Mouse (Mus musculus): ENCODE measurements around the gene Ptprg.

Gene Ptprg

DNA sequence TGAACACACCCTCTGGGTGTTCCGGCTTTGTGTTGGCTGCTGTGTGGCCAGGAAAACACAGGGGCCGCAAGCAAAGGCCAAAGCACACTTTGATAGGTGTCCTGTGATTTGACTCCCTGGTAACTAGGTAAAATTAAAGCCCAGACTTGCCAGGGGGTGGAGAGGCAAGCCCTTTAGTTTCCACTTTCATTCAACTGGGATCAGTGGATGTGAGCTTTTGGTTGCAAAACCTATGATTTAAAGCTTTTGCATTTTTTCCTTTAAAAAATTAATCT lies 551.8 kb downstream of the Ptprg start:
- Histone ChIP-seq H3K27me3 (ENCODE audit: insufficient read depth, low read length) (no peaks in the 10 kb centered on the region), H3K36me3 (ENCODE audit: insufficient read depth, low read length) (0 out of 2 replicates have a peak, but pooled peaks cover 3% of the 10 kb centered on the region), H3K4me1 (replicated peaks; ENCODE audit: low read depth, low read length) (peaks cover 8% of the 10 kb centered on the region), H3K9me3 (ENCODE audit: low read length) (peaks cover 33% of the 10 kb centered on the region), H3K4me3 (replicated peaks; ENCODE audit: low read length) (no peak overlapping the region)
- no peak for TF ChIP-seq CTCF (conservative IDR thresholded peaks at IDR 0.05; ENCODE audit: low read length)
- no peak for TF ChIP-seq POU5F1 (IDR thresholded peaks at IDR 0.05; ENCODE audit: borderline replicate concordance, low read length)

DNA sequence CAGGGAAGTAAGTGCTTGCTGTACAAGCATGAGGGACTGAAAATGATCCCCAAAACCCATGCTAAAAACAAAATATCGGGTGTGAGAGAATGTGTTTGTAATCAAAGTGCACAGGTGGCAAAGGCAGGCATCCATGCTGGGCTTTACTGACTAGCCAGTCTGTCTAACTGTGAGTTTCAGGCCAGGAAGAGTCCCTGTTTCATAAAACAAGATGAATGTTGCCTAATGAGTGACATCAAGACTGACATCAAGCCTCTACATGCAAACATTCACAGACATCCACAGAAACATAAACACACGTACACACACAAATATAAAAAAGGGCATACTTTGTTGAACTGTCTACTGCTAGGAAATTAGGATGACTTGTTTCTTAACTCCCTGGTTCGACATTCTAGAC lies 552.3 kb downstream of the Ptprg start:
- TF ChIP-seq POU5F1 (IDR thresholded peaks at IDR 0.05; ENCODE audit: borderline replicate concordance, low read length), result no peak
- H3K4me1 ChIP-seq (replicated peaks; ENCODE audit: low read depth, low read length), result peaks cover 8% of the 10 kb centered on the region

DNA sequence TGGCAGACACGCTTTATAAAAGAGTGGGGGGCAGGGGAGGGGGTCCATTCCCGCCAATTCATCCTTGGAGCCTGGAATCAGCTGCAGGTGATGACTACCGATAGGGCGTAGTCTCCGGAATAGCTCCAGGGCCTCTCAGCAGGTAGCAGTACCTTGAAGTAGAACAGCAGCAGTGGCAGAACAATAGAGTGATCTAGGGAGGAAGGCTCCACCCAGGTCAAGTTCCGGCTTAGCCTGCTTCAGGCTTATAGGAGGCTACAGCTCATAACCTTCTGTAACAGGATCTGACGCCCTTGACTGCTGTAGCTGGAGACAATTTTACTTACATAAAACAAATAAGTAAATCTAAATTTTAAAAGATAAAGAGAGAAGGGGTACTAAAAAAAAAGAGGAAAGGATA lies 554.1 kb downstream of the Ptprg start:
- TF ChIP-seq CTCF (conservative IDR thresholded peaks at IDR 0.05; ENCODE audit: low read length), result no peak
- TF ChIP-seq POU5F1 (IDR thresholded peaks at IDR 0.05; ENCODE audit: borderline replicate concordance, low read length), result no peak
- no peak for TF ChIP-seq NANOG (IDR thresholded peaks at IDR 0.05; ENCODE audit: borderline replicate concordance, low read length)
- no peak overlapping the region for H3K4me3 ChIP-seq (replicated peaks; ENCODE audit: low read length)
- peaks cover 49% of the 10 kb centered on the region for H3K9me3 ChIP-seq (ENCODE audit: low read length)
- H3K27me3 ChIP-seq (ENCODE audit: insufficient read depth, low read length), result no peaks in the 10 kb centered on the region
- H3K4me1 ChIP-seq (replicated peaks; ENCODE audit: low read depth, low read length), result peaks cover 13% of the 10 kb centered on the region
- peaks cover 14% of the 10 kb centered on the region for H3K36me3 ChIP-seq (ENCODE audit: insufficient read depth, low read length)

More for the DNA sequence above, 552.3 kb downstream of the Ptprg start:
- Histone ChIP-seq H3K36me3 (ENCODE audit: insufficient read depth, low read length) (0 out of 2 replicates have a peak, but pooled peaks cover 3% of the 10 kb centered on the region), H3K9me3 (ENCODE audit: low read length) (peaks cover 33% of the 10 kb centered on the region), H3K27me3 (ENCODE audit: insufficient read depth, low read length) (no peaks in the 10 kb centered on the region), H3K4me3 (replicated peaks; ENCODE audit: low read length) (no peak overlapping the region)

DNA sequence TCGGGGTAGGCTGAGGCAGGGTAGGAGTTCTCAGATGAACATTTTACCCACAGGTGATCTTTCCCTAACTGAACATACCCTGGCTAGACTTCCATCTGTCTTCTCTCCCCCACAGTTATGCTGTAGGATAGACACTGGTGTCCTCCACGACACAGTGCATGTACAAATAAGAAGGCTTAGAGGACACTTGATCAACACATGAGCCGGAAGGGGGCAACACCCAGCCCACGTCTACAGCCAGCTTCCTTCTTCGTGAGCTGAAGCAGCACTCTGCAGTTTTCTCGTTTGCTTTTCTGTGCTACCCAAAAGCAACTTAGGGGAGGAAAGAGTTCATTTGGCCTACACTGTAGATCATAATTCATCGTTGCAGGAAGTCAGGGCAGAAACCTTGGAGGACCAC lies 554.7 kb downstream of the Ptprg start:
- H3K4me3 ChIP-seq (replicated peaks; ENCODE audit: low read length), result no peak overlapping the region
- H3K4me1 ChIP-seq (replicated peaks; ENCODE audit: low read depth, low read length), result peaks cover 18% of the 10 kb centered on the region
- H3K36me3 ChIP-seq (ENCODE audit: insufficient read depth, low read length), result peaks cover 14% of the 10 kb centered on the region
- TF ChIP-seq CTCF (conservative IDR thresholded peaks at IDR 0.05; ENCODE audit: low read length) (no peak), POU5F1 (IDR thresholded peaks at IDR 0.05; ENCODE audit: borderline replicate concordance, low read length) (no peak), NANOG (IDR thresholded peaks at IDR 0.05; ENCODE audit: borderline replicate concordance, low read length) (no peak)
- H3K9me3 ChIP-seq (ENCODE audit: low read length), result peaks cover 52% of the 10 kb centered on the region
- H3K27me3 ChIP-seq (ENCODE audit: insufficient read depth, low read length), result no peaks in the 10 kb centered on the region

DNA sequence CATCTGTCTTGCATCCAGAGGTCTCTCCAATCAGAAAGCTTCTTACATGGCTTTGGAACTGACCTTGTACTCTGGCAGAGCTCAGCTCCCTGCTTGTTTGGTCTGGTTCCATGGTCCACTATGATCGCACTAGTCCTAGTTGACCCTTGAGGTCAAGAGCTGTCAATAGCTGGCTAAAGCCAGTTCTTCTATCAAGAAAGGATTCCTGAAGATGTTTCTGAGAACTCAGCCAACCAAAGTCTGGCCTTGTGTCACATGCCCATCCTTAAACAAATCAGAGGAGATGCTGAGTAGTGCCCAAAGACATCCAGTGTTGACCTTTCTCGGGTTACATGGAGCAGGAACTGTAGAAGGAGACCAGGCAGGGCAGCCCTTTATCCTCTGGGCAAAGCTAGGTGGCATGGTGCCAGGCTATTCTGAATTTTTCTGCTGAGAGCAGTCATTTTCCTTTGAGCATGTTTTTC lies 559.2 kb downstream of the Ptprg start:
- Histone ChIP-seq H3K4me3 (replicated peaks; ENCODE audit: low read length) (no peak overlapping the region), H3K36me3 (ENCODE audit: insufficient read depth, low read length) (peaks cover 11% of the 10 kb centered on the region), H3K9me3 (ENCODE audit: low read length) (peaks cover 35% of the 10 kb centered on the region), H3K27me3 (ENCODE audit: insufficient read depth, low read length) (no peaks in the 10 kb centered on the region), H3K4me1 (replicated peaks; ENCODE audit: low read depth, low read length) (peaks cover 38% of the 10 kb centered on the region)
- TF ChIP-seq POU5F1 (IDR thresholded peaks at IDR 0.05; ENCODE audit: borderline replicate concordance, low read length) (no peak), CTCF (conservative IDR thresholded peaks at IDR 0.05; ENCODE audit: low read length) (no peak), NANOG (IDR thresholded peaks at IDR 0.05; ENCODE audit: borderline replicate concordance, low read length) (no peak)

DNA sequence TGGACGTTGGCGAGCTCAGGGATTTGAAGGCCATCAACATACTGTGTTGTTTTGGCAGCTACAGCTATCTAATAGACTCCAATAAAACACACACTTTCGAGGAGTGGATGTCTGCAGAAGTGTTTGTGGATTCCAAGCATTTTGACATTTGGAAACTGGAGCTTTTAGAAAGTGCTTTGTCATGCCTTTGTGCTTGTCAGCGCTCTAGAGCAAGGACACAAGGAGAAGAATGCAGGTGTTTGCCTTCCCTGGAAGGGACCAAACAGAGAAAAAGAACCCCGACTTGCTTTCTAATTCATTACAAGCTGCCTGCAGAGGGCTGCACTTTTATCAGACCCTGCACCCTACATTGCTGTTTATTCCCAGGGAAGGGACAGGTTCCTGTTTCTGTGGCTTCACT lies 560.0 kb downstream of the Ptprg start:
- H3K4me1 ChIP-seq (replicated peaks; ENCODE audit: low read depth, low read length), result peaks cover 38% of the 10 kb centered on the region
- H3K27me3 ChIP-seq (ENCODE audit: insufficient read depth, low read length), result no peaks in the 10 kb centered on the region
- H3K9me3 ChIP-seq (ENCODE audit: low read length), result peaks cover 29% of the 10 kb centered on the region
- no peak for TF ChIP-seq NANOG (IDR thresholded peaks at IDR 0.05; ENCODE audit: borderline replicate concordance, low read length)
- no peak for TF ChIP-seq POU5F1 (IDR thresholded peaks at IDR 0.05; ENCODE audit: borderline replicate concordance, low read length)
- TF ChIP-seq CTCF (conservative IDR thresholded peaks at IDR 0.05; ENCODE audit: low read length), result no peak
- peak overlapping the region; percentile 26; the same call in 1 of the 2 replicates for H3K4me3 ChIP-seq (replicated peaks; ENCODE audit: low read length)
- peaks cover 11% of the 10 kb centered on the region for H3K36me3 ChIP-seq (ENCODE audit: insufficient read depth, low read length)

DNA sequence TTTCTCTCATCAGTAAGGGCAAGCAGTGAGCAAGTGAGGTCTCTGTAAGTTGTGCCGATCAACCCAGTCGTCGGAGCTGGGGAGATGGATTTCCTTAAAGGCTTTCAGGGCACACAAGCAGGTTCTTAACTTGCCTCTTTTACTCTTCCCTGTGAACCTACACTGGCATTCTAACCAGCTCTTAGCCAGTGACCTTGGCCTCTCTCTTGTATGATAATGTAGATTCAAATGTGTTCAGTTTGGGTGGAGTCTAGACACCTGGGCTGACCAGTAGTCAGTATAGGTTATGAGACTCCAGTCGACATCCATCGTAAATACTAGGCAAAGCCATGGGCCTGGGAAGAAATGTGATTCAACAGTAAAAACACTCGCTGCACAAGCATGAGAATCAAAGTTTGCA lies 560.7 kb downstream of the Ptprg start:
- no peak for TF ChIP-seq NANOG (IDR thresholded peaks at IDR 0.05; ENCODE audit: borderline replicate concordance, low read length)
- TF ChIP-seq POU5F1 (IDR thresholded peaks at IDR 0.05; ENCODE audit: borderline replicate concordance, low read length), result no peak
- no peak for TF ChIP-seq CTCF (conservative IDR thresholded peaks at IDR 0.05; ENCODE audit: low read length)
- Histone ChIP-seq H3K9me3 (ENCODE audit: low read length) (peaks cover 26% of the 10 kb centered on the region), H3K36me3 (ENCODE audit: insufficient read depth, low read length) (peaks cover 11% of the 10 kb centered on the region), H3K4me3 (replicated peaks; ENCODE audit: low read length) (peak overlapping the region; percentile 26; the same call in 1 of the 2 replicates), H3K4me1 (replicated peaks; ENCODE audit: low read depth, low read length) (peaks cover 38% of the 10 kb centered on the region), H3K27me3 (ENCODE audit: insufficient read depth, low read length) (no peaks in the 10 kb centered on the region)

DNA sequence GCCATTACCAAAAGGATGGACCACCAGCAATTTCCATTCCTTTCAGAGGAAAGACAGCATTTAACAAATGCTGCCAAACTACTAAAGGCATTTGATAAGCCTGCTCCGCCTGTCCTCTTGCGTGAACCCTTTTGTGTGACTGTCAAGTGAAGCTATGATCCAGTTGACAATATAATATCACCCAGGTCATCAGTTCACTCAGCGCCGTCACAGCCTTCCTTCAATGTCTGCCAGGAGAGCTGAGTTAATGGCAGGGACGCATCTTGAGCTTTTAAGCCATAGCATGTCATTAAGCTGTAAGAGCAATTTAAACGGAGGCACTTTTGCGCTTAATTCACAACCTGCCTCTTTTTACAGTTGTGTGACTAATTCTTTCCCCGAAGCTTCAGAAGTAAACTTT lies 565.9 kb downstream of the Ptprg start:
- Histone ChIP-seq H3K4me3 (replicated peaks; ENCODE audit: low read length) (no peak overlapping the region), H3K36me3 (ENCODE audit: insufficient read depth, low read length) (no peaks in the 10 kb centered on the region; the same call in 1 of the 2 replicates)
- no peak for TF ChIP-seq NANOG (IDR thresholded peaks at IDR 0.05; ENCODE audit: borderline replicate concordance, low read length)
- TF ChIP-seq CTCF (conservative IDR thresholded peaks at IDR 0.05; ENCODE audit: low read length), result no peak
- no peak for TF ChIP-seq POU5F1 (IDR thresholded peaks at IDR 0.05; ENCODE audit: borderline replicate concordance, low read length)

DNA sequence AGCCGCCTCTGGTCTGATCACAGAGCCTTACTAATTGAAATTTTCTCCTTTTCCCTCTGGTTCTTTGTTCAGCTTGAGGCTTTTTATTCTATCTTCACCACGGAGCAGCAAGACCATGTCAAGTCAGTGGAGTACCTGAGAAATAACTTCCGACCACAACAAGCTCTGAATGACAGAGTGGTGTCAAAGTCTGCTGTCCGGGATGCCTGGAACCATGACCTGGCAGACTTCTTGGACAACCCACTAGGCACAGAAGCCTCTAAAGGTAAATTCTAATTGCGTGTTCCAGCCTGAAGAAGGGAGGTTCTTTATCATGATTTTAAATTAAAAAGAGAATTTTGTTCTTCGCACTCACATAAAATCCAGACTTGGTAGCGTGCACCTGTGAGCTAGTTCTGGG lies 568.6 kb downstream of the Ptprg start:
- Histone ChIP-seq H3K36me3 (ENCODE audit: insufficient read depth, low read length) (no peaks in the 10 kb centered on the region; the same call in 1 of the 2 replicates), H3K4me1 (replicated peaks; ENCODE audit: low read depth, low read length) (peaks cover 7% of the 10 kb centered on the region; the same call in 1 of the 2 replicates), H3K9me3 (ENCODE audit: low read length) (no peaks in the 10 kb centered on the region), H3K27me3 (ENCODE audit: insufficient read depth, low read length) (no peaks in the 10 kb centered on the region), H3K4me3 (replicated peaks; ENCODE audit: low read length) (no peak overlapping the region)
- TF ChIP-seq POU5F1 (IDR thresholded peaks at IDR 0.05; ENCODE audit: borderline replicate concordance, low read length), result no peak
- TF ChIP-seq CTCF (conservative IDR thresholded peaks at IDR 0.05; ENCODE audit: low read length), result no peak
- TF ChIP-seq NANOG (IDR thresholded peaks at IDR 0.05; ENCODE audit: borderline replicate concordance, low read length), result no peak

More for the DNA sequence above, 565.9 kb downstream of the Ptprg start:
- Histone ChIP-seq H3K27me3 (ENCODE audit: insufficient read depth, low read length) (no peaks in the 10 kb centered on the region), H3K9me3 (ENCODE audit: low read length) (no peaks in the 10 kb centered on the region), H3K4me1 (replicated peaks; ENCODE audit: low read depth, low read length) (peaks cover 13% of the 10 kb centered on the region)

Data from E14TG2a.4 (cell line).